Mouse (Mus musculus) heart, postnatal 14 days (tissue): ENCODE data around the gene Gfm2. TPM values are rescaled to one million over a fixed set of nuclear protein-coding genes. Genes with fewer than 3 reads are reported as not detected.

ENCODE experiments used
- DNase-seq, 2 experiments: peaks; one replicate each; pipeline ENCODE4 v3.0.0; 2021 to 2022
- intact Hi-C: fragments of 180-260 bp; cut with DNase I; formaldehyde crosslinking; loops from one replicate; pipeline ENCODE4 v1.15.1; 2025
- total RNA-seq, 2 experiments: library from RNA; stranded (reverse); gene quantifications; 2 replicates each; pipeline ENCODE4 v1.2.3; 2021

The Gfm2 gene
- total RNA-seq, 2 experiments from 2014 or later, result 45.4 TPM

DNA sequence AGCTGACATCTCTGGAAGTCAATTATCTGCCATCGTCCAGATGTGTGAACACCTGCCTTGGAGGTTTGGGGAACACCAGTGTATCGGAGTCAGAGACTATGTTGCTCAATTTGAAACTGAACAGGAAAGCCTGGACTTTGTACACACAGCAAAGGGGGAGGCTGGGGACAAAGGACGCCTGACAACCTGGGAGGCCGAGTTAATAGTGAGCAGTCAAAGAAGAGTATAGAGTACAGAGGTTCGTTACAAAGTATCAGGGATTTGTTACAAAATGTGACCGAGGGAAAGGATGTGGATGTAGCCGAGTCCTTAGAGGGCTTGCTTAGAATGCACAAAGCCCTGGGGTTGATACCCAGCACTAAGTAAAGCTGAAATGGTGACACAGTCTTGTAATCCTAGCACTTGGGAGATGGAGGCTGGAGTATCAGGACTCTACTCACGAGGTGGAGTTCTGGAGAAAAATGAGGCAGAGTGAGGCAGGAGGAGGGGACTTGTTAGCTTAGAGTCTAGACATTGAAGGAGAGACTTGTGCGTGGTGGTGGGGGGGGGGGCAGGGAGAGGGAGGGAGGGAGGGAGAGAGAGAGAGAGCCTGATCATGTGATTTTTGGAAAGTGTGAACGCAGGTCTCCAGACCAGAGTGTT lies 86.7 kb downstream of the Gfm2 start:
- intact Hi-C loops, result no loop called here
- no peak for DNase-seq

DNA sequence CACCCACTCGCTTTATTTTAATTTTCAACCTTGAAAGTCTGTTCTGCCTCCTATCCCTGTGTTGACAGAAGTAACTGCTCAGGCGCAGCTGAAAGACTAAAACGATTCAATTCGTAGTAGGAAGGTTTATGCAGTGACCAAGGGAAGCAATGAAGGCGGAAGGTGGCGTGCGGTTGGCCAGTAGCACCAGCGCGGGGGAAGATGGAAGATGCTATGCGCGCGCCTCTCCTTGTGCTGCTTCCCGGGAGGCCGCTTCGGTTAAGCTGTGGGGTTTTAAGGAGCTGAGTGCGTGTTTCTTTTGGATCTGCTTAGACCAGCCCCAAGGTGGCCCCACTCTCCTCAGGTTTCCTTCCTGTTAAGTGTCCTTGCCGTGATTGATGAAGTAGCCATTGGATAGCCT lies 87.4 kb downstream of the Gfm2 start:
- intact Hi-C loops, result no loop called here
- DNase-seq, result no peak

DNA sequence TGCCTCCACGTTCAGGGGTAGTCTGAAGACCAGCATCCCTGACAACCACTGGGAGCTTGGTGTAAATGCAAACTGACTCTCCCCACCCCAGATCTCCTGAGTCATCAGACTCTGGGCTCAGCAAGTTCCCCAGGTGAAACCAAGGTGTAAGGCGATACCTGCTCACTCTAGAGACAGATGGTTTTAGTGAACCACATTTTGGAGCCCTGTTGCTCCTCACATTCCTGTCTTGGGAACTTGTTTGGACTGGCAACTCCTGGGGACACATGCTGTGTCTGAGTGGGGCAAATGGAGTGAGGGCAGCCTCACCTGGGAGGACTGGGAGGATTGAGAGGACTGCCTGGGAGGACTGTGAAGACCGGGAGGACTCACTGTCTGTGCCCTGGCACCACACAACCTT lies 90.1 kb downstream of the Gfm2 start:
- intact Hi-C loops, result no loop called here
- no peak for DNase-seq

DNA sequence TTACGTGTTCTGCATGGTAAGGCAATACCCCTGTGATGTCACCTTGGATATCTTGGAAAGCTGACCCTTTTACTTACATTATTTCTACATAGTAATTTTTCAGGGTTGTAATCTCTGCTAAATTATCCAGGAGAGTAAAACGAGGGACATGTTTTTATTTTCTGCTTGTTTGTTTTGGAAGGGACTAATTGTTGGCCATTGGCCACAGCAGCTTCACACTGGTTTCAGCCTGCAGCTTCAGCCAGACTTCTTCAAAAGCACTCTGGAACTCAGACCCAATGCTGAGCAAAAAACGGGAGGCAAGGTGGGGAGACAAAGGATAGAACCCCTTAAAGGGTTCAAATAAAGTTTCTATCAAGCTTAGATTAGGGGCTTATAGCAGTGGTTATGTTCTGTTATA lies 92.4 kb downstream of the Gfm2 start:
- DNase-seq, result no peak
- intact Hi-C loops, result loop anchor here (10.0 kb wide), 1 partner anchor 1015 kb away; no protein-coding TSS in a partner anchor

Other genes starting within 250 kb of the Gfm2 start
- gene Gcnt4, start 213.2 kb upstream of the Gfm2 start, total RNA-seq, result under 1 TPM; 0.22 TPM
- not detected for gene 1700029F12Rik, start 103.6 kb upstream of the Gfm2 start, total RNA-seq
- gene Fam169a, start 70.7 kb upstream of the Gfm2 start, total RNA-seq, result under 1 TPM; 0.24 to 0.29 TPM
- gene Gm6169, start 38.7 kb upstream of the Gfm2 start, total RNA-seq, result 10 to 100 TPM in 1 of 2 experiments, under 1 TPM in 1; 0.63 to 14.3 TPM
- 10 to 100 TPM; 49.9 to 50.5 TPM for gene Nsa2, start within 50 bp of the Gfm2 start, total RNA-seq
- gene Hexb, start 60.4 kb downstream of the Gfm2 start, total RNA-seq, result 10 to 100 TPM; 22.9 to 24.4 TPM
- 10 to 100 TPM; 11.2 to 11.3 TPM for gene Enc1, start 103.2 kb downstream of the Gfm2 start, total RNA-seq